ENCODE assay signal across 12 mouse cellular contexts in the genomic region with DNA sequence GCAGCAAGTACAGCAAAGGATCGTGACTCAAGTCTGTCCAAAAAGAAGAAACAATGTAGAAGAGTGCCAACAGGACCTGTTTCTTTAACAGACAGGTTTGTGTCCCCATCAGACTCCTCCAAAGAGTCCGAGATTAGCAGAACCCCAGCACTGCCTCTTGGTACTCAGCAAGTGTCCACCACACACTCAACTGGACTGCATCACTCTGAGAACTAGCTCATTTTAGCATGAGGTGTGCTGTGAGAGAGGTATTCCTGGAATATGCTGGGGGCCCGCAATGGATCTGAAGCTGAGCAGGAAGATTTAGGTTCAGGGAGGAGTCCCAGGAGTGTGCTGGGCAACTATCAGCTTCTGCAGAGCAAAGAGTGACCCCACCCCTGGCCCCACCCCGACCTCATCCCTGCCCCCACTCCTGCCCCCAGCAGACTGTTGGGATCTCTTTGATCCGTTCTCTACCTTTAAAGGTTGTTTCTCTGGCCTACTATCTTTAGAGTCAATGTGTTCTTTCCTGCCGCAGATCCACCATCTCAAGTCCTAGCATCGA.
"Had no signal": no experiment of that assay in that cellular context is flagged by ENCODE, and none has a peak within 500 bp of the region (broad histone marks: within the 10 kb centered on the region; RNA-seq: fewer than 3 reads in every experiment).

No protein-coding gene starts in this region.

- H3K9me3 ChIP-seq: liver, embryonic 15.5 days; midbrain, embryonic 13.5 days; stomach, embryonic 15.5 days had no signal

- H3K4me3 ChIP-seq: liver, embryonic 15.5 days; midbrain, embryonic 13.5 days; stomach, embryonic 15.5 days had no signal

- H3K27ac ChIP-seq: liver, embryonic 15.5 days; macrophage; midbrain, embryonic 13.5 days; stomach, embryonic 15.5 days had no signal

- ATAC-seq: lung, postnatal 0 days; midbrain, embryonic 13.5 days had no signal

- H3K36me3 ChIP-seq: liver, embryonic 15.5 days; midbrain, embryonic 13.5 days; stomach, embryonic 15.5 days had no signal

- H3K9ac ChIP-seq: liver, embryonic 15.5 days; lung, embryonic 14.5 days; midbrain, embryonic 13.5 days; stomach, embryonic 15.5 days had no signal

- H3K4me2 ChIP-seq: liver, embryonic 15.5 days; lung, embryonic 14.5 days; midbrain, embryonic 13.5 days; stomach, embryonic 15.5 days had no signal

- DNase-seq: kidney, adult 11 months; kidney, adult 8-10 months; kidney, postnatal 14 days; kidney, postnatal 4 days; lung, embryonic 14.5 days; right cerebral cortex, postnatal 4 days; thymus, postnatal 25 days had no signal

- H3K27me3 ChIP-seq: liver, embryonic 15.5 days; midbrain, embryonic 13.5 days; stomach, embryonic 15.5 days had no signal
